Mouse (Mus musculus): Measurements from ENCODE around the gene Chkb. TPM values are rescaled to one million over a fixed set of nuclear protein-coding genes. Genes with fewer than 3 reads are reported as not detected.
"Not testable (repeated sequence)": the region's sequence is repeated elsewhere in the genome, so short reads cannot be mapped to it uniquely, and the experiment has no call there.

The Chkb gene
- polyA plus RNA-seq, 1 experiment from 2014 or later = 67.6 TPM

DNA sequence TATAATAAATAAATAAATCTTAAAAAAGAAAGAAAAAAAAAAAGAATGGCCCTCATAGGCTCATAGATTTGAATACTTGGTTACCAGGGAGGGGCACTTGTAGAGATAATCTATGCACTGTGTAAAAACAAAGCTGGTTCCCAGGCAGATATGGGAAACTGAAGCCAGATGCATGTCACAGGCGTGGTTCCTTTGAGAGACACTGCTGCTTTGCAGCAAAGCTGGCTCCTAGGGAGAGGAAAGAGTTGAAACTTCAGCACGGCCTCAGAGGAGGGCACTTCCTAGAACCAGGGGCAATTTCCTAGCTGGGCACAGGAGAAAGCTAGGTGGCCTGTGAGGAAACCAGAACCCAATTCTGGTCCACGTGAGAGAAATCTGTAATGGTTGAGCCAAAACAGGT, 4.4 kb upstream of the Chkb start:
- no peak overlapping the region for H3K4me3 ChIP-seq (ENCODE audit: low read depth, low read length)
- H3K27me3 ChIP-seq (ENCODE audit: control insufficient read depth, insufficient read depth, low read length) = no peaks in the 10 kb centered on the region
- WGBS (ENCODE audit: insufficient replicate concordance) = 58% methylated on average over 3 of the region's 3 CpGs
- H3K9ac ChIP-seq (ENCODE audit: low read depth, low read length) = no peak overlapping the region
- H3K4me1 ChIP-seq (ENCODE audit: control insufficient read depth, insufficient read depth, low read length) = peaks cover 4% of the 10 kb centered on the region; the same call in 1 of the 2 replicates
- no peak overlapping the region for H3K27ac ChIP-seq (ENCODE audit: low read depth, low read length)
- no peaks in the 10 kb centered on the region for H3K9me3 ChIP-seq (replicated peaks; ENCODE audit: control insufficient read depth, low read length)
- H3K4me2 ChIP-seq = no peak overlapping the region
- no peak for ATAC-seq (replicated peaks; ENCODE audit: insufficient number of reproducible peaks, low FRiP score, low TSS enrichment)
- no peaks in the 10 kb centered on the region for H3K36me3 ChIP-seq (ENCODE audit: control insufficient read depth, insufficient read depth, low read length)

DNA sequence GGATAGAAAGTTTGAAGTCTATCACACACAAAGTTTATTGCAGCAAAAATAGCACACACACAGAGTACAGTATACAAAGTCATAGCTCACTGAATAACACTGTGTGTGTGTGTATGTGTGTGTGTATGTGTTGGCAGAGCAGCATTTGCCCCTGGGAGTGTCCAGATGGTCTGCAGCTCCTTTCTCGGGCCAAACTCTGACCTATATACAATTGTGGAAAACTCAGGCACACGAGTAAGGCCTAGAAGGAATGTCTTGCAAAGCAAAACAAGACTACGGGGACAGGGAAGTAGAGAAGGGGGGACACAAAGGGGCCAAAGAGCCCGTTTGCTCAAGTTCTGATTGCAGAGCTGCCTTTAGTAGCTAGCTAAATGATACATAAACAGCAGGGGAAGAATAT, 3.2 kb upstream of the Chkb start:
- Histone ChIP-seq H3K4me1 (ENCODE audit: control insufficient read depth, insufficient read depth, low read length) (peaks cover 9% of the 10 kb centered on the region; the same call in 1 of the 2 replicates), H3K4me2 (no peak overlapping the region), H3K9me3 (replicated peaks; ENCODE audit: control insufficient read depth, low read length) (no peaks in the 10 kb centered on the region), H3K4me3 (ENCODE audit: low read depth, low read length) (no peak overlapping the region), H3K27ac (ENCODE audit: low read depth, low read length) (no peak overlapping the region), H3K9ac (ENCODE audit: low read depth, low read length) (no peak overlapping the region), H3K36me3 (ENCODE audit: control insufficient read depth, insufficient read depth, low read length) (0 out of 2 replicates have a peak, but pooled peaks cover under 1% of the 10 kb centered on the region), H3K27me3 (ENCODE audit: control insufficient read depth, insufficient read depth, low read length) (no peaks in the 10 kb centered on the region)
- WGBS (ENCODE audit: insufficient replicate concordance) = 82% methylated on average over 4 of the region's 4 CpGs
- no peak for ATAC-seq (replicated peaks; ENCODE audit: insufficient number of reproducible peaks, low FRiP score, low TSS enrichment)

DNA sequence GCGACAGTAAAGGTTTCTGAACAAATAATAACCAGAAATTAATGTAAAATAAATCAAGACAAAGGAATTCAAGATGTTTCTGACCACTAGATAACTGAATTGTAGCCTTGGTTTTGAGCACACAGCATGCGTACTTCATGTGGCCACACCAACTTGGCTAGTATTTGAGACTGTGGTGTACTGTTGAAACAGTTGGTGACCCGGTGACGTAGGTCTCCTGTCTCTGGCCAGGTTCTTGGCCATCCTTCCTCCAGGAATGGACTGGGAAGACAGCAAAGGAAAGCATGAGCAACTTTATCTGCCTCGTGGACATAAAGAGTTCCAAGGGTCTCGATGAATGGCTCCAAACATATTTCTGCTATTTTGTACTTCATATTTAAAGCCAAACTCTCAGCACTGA, 2.1 kb upstream of the Chkb start:
- H3K36me3 ChIP-seq (ENCODE audit: control insufficient read depth, insufficient read depth, low read length) = 0 out of 2 replicates have a peak, but pooled peaks cover 7% of the 10 kb centered on the region
- H3K4me3 ChIP-seq (ENCODE audit: low read depth, low read length) = no peak overlapping the region
- H3K4me1 ChIP-seq (ENCODE audit: control insufficient read depth, insufficient read depth, low read length) = peaks cover 9% of the 10 kb centered on the region; the same call in 1 of the 2 replicates
- no peak overlapping the region for H3K9ac ChIP-seq (ENCODE audit: low read depth, low read length)
- no peak for ATAC-seq (replicated peaks; ENCODE audit: insufficient number of reproducible peaks, low FRiP score, low TSS enrichment)
- 88% methylated on average over 6 of the region's 6 CpGs for WGBS (ENCODE audit: insufficient replicate concordance)
- H3K27ac ChIP-seq (ENCODE audit: low read depth, low read length) = no peak overlapping the region
- H3K4me2 ChIP-seq = no peak overlapping the region
- no peaks in the 10 kb centered on the region for H3K9me3 ChIP-seq (replicated peaks; ENCODE audit: control insufficient read depth, low read length)
- H3K27me3 ChIP-seq (ENCODE audit: control insufficient read depth, insufficient read depth, low read length) = no peaks in the 10 kb centered on the region

DNA sequence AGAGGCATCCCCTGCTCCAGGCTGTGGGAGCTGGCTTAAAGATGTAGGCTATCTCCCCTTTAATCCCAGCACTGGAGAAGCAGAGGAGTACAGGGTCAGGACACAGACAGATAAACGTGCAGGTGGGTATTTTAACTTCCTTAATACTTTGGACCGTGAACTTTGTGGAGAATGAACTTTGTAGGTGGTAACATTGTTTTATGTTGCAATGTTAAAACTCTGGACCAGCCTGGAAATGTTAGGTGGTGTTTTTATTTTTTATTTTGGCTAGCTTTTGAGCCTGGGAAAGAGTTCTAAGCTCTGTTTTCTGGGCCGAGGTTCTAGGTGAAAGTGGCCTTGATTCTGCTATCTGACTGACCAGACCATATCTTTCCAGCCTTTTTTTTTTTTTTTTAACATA, 1.6 kb upstream of the Chkb start:
- Histone ChIP-seq H3K4me1 (ENCODE audit: control insufficient read depth, insufficient read depth, low read length) (peaks cover 11% of the 10 kb centered on the region; the same call in 1 of the 2 replicates), H3K4me3 (ENCODE audit: low read depth, low read length) (no peak overlapping the region), H3K9ac (ENCODE audit: low read depth, low read length) (no peak overlapping the region), H3K9me3 (replicated peaks; ENCODE audit: control insufficient read depth, low read length) (no peaks in the 10 kb centered on the region), H3K27ac (ENCODE audit: low read depth, low read length) (no peak overlapping the region), H3K27me3 (ENCODE audit: control insufficient read depth, insufficient read depth, low read length) (no peaks in the 10 kb centered on the region), H3K4me2 (no peak overlapping the region), H3K36me3 (ENCODE audit: control insufficient read depth, insufficient read depth, low read length) (0 out of 2 replicates have a peak, but pooled peaks cover 7% of the 10 kb centered on the region)
- 75% methylated on average over 3 of the region's 3 CpGs for WGBS (ENCODE audit: insufficient replicate concordance)
- ATAC-seq (replicated peaks; ENCODE audit: insufficient number of reproducible peaks, low FRiP score, low TSS enrichment) = no peak

DNA sequence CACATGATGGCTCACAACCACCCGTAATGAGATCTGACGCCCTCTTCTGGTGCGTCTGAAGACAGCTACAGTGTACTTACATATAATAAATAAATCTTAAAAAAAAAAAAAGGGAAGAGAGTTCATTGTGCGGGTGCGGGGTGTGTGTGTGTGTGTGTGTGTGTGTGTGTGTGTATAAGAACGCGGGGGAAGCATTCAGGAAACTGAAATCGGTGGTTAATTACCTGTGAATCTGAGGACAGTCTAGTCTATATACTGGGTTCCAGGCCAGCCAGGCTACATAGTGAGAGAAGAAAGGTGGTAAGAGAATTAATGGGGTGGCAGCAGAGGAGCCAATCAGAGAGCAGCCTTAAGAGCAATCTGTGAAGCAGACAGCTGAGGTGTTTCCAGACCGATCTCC, 1.1 kb upstream of the Chkb start:
- not testable (repeated sequence) for H3K9ac ChIP-seq (ENCODE audit: low read depth, low read length); H3K27me3 ChIP-seq (ENCODE audit: control insufficient read depth, insufficient read depth, low read length); ATAC-seq (replicated peaks; ENCODE audit: insufficient number of reproducible peaks, low FRiP score, low TSS enrichment); H3K27ac ChIP-seq (ENCODE audit: low read depth, low read length); H3K9me3 ChIP-seq (replicated peaks; ENCODE audit: control insufficient read depth, low read length); H3K36me3 ChIP-seq (ENCODE audit: control insufficient read depth, insufficient read depth, low read length); H3K4me3 ChIP-seq (ENCODE audit: low read depth, low read length)
- peaks cover 14% of the 10 kb centered on the region; the same call in 1 of the 2 replicates for H3K4me1 ChIP-seq (ENCODE audit: control insufficient read depth, insufficient read depth, low read length)
- WGBS (ENCODE audit: insufficient replicate concordance) = 84% methylated on average over 6 of the region's 9 CpGs
- H3K4me2 ChIP-seq = peak overlapping the region; percentile 89

DNA sequence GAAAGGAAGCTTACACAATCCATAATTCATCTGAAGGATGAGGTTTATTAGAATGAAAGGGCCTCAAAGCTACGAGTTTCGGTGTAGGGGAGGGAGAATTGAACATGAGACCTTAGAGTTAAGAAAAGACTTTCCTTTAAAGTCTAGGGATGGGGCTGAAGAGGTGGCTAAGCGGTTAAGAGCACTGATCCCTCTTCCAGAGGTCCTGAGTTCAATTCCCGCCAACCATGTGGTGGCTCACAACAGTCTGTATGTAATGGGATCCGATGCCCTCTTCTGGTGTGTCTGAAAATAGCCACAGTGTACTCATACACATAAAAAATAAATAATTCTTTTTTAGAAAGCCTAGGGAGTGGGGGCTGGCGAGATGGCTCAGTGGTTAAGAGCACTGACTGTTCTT, 633 bp upstream of the Chkb start:
- WGBS (ENCODE audit: insufficient replicate concordance) = 45% methylated on average over 6 of the region's 6 CpGs
- no peak for ATAC-seq (replicated peaks; ENCODE audit: insufficient number of reproducible peaks, low FRiP score, low TSS enrichment)
- H3K27me3 ChIP-seq (ENCODE audit: control insufficient read depth, insufficient read depth, low read length) = no peaks in the 10 kb centered on the region
- H3K9ac ChIP-seq (ENCODE audit: low read depth, low read length) = peak overlapping the region; percentile 92
- H3K9me3 ChIP-seq (replicated peaks; ENCODE audit: control insufficient read depth, low read length) = no peaks in the 10 kb centered on the region
- peak overlapping the region; percentile 83 for H3K4me3 ChIP-seq (ENCODE audit: low read depth, low read length)
- H3K36me3 ChIP-seq (ENCODE audit: control insufficient read depth, insufficient read depth, low read length) = 0 out of 2 replicates have a peak, but pooled peaks cover 7% of the 10 kb centered on the region
- peak overlapping the region; percentile 97 for H3K27ac ChIP-seq (ENCODE audit: low read depth, low read length)
- H3K4me2 ChIP-seq = peak overlapping the region; percentile 89
- H3K4me1 ChIP-seq (ENCODE audit: control insufficient read depth, insufficient read depth, low read length) = peaks cover 14% of the 10 kb centered on the region; the same call in 1 of the 2 replicates

DNA sequence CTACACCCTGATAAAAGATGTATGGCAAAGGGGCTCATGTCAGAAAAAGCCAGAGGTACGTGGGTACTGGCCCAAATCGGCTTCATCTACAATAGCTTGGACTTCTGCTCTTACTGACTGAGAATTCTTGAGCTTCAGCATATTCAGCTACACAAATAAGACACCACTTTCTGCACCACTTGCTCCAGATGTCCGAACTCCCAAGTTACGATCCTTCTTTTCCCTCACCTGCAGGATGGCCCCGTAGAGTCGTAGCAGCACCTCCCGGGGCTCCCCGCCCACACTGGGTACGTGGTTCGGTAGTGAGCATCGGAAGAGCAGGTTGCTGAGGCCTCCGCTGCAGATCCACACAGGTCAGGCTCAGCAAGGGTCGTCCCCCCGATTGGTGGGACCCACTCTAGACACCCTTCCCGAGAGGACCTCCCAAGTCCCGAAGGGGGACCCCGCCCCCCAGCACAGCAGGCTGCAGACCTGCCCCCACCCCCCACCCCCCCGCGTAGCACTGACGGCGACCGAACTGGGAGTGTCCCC, 822 bp downstream of the Chkb start:
- Histone ChIP-seq H3K9me3 (replicated peaks; ENCODE audit: control insufficient read depth, low read length) (no peaks in the 10 kb centered on the region), H3K27me3 (ENCODE audit: control insufficient read depth, insufficient read depth, low read length) (no peaks in the 10 kb centered on the region), H3K4me2 (peak overlapping the region; percentile 89), H3K9ac (ENCODE audit: low read depth, low read length) (peak overlapping the region; percentile 92), H3K27ac (ENCODE audit: low read depth, low read length) (peak overlapping the region; percentile 97), H3K4me3 (ENCODE audit: low read depth, low read length) (peak overlapping the region; percentile 83), H3K4me1 (ENCODE audit: control insufficient read depth, insufficient read depth, low read length) (peaks cover 26% of the 10 kb centered on the region), H3K36me3 (ENCODE audit: control insufficient read depth, insufficient read depth, low read length) (0 out of 2 replicates have a peak, but pooled peaks cover 7% of the 10 kb centered on the region)
- 6% methylated on average over 19 of the region's 22 CpGs for WGBS (ENCODE audit: insufficient replicate concordance)
- ATAC-seq (replicated peaks; ENCODE audit: insufficient number of reproducible peaks, low FRiP score, low TSS enrichment) = peak; percentile 15; the same call in 1 of the 2 replicates

DNA sequence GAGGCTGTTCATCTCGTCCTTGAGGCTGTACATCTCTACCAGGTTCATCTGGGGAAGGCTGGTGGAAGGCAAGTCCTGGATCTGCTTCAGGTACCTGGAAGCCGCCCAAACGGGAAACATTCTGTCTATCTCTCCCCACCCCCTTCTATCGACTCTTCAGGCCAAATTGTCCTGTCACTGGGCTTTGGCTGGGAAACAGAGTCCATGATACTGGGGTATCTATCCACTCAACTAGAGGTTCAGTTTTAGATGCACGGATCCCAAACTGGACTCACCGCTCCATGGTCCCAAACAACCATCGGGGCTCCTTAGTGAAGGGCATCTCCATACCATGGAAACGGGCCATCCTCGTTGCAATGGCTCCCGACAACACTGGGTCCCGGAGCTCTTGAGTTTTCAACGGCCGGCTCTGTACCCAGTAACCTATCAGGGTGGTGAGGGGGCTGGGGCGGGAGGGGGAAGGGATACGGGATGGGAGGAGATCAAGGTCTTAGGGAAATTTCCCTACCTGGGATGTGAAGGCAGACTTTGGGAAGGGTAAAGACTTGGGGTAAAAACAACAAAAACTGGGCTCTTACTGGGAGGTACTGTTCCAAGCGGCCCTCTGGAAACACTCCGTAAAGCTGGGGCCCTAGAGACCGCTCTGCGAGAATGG, 1.4 kb downstream of the Chkb start:
- H3K36me3 ChIP-seq (ENCODE audit: control insufficient read depth, insufficient read depth, low read length) = peaks cover 7% of the 10 kb centered on the region; the same call in 1 of the 2 replicates
- WGBS (ENCODE audit: insufficient replicate concordance) = 78% methylated on average over 19 of the region's 19 CpGs
- peak overlapping the region; percentile 89 for H3K4me2 ChIP-seq
- H3K27ac ChIP-seq (ENCODE audit: low read depth, low read length) = no peak overlapping the region
- H3K9ac ChIP-seq (ENCODE audit: low read depth, low read length) = peak overlapping the region; percentile 92
- no peak for ATAC-seq (replicated peaks; ENCODE audit: insufficient number of reproducible peaks, low FRiP score, low TSS enrichment)
- no peaks in the 10 kb centered on the region for H3K27me3 ChIP-seq (ENCODE audit: control insufficient read depth, insufficient read depth, low read length)
- H3K9me3 ChIP-seq (replicated peaks; ENCODE audit: control insufficient read depth, low read length) = no peaks in the 10 kb centered on the region
- peaks cover 29% of the 10 kb centered on the region for H3K4me1 ChIP-seq (ENCODE audit: control insufficient read depth, insufficient read depth, low read length)
- H3K4me3 ChIP-seq (ENCODE audit: low read depth, low read length) = peak overlapping the region; percentile 83

Data from heart, embryonic 11.5 days (tissue).